Mouse (Mus musculus) heart, postnatal 0 days (tissue): ENCODE results near the gene Rora.

Experiments used
- CTCF ChIP-seq: IDR thresholded peaks from 2 replicates; pipeline ENCODE4 v1.5.1; 2016; ENCODE audit warnings: antibody characterized with exemption, control low read depth, low read depth
- EP300 ChIP-seq: IDR thresholded peaks from 2 replicates; pipeline ENCODE4 v1.6.1; 2016; ENCODE audit warnings: antibody characterized with exemption, low read depth

- TF ChIP-seq CTCF (no peak), EP300 (no peak)
Measured at GRCm38 (mm10) chr9:68934238-68934637, 280.7 kb downstream of the Rora start.
